Mouse (Mus musculus): ENCODE measurements around the gene Gosr1.
"Not testable (repeated sequence)": the region's sequence is repeated elsewhere in the genome, so short reads cannot be mapped to it uniquely, and the experiment has no call there.

Gene Gosr1

DNA sequence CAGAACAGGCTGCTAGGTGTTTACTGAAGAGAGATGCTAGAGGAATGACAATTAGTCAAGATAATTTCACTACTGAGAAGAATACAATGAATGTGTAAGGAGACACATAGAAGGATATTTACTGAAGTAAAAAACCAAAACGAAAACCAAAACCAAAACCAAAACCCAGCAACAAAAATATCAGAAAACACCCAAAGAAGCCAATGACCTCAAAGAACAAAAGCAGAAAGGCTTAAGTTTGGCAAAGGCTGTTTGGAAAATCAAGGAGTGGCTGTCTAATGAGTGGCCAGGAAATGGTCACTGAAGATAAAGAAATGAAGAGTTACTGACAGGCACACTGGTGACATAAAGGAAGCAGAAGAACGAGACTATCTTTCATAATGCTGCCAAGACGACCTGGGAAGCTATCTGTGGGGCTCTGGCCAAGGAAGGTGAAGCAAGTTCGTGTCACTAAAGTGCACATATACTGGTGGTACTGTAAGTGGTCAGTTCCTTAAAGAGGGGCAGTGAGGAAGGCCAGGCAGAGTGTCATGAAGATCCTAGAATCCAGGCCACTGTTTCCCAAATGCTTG is 27.5 kb downstream of the Gosr1 start:
- DNase-seq (ENCODE audit: low spot score in 2 of 2): no peak

DNA sequence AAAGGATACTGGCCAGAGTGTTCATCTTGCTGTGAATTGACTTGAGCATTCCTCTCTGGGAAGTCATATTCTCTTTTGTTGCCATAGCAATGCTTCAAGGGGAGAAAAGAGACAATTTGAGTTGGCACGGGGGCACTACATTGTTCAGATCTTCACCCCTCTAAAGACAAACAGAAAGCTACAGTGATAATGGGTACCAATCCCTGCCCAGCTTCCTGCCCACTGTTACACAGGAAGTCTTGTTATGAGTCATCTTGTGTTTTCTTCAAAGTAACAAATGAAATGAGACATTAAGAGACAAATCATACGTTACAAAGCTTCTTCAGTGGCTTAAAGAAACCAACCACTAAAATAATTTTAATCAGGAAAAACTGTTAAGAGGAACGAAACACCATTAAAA is 28.8 kb downstream of the Gosr1 start:
- DNase-seq (ENCODE audit: low spot score in 2 of 2): peak; percentile 10 to 16

- DNase-seq (ENCODE audit: low spot score in 2 of 2): no peak
Observed at GRCm38 (mm10) chr11:76730650-76731049, 32.7 kb downstream of the Gosr1 start.

DNA sequence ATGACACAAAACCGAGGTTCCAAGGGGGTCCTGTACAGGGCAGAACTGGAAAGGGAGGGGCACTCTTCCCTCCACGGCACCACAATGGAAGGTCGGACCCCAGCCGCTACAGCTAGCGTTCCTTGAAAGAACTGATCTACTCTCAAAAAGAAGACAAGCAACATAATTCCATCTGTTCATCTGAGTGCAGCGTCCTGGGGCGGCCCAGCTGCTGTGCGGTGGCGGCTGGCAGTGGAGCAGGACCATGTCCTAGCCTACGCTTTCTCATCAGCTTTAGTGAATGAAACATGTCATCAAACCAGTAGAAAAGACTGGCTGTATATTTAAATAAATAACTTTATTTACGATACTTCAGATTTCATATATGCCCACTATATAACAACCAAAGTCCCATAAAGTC is 35.3 kb downstream of the Gosr1 start:
- DNase-seq (ENCODE audit: low spot score in 2 of 2): no peak

DNA sequence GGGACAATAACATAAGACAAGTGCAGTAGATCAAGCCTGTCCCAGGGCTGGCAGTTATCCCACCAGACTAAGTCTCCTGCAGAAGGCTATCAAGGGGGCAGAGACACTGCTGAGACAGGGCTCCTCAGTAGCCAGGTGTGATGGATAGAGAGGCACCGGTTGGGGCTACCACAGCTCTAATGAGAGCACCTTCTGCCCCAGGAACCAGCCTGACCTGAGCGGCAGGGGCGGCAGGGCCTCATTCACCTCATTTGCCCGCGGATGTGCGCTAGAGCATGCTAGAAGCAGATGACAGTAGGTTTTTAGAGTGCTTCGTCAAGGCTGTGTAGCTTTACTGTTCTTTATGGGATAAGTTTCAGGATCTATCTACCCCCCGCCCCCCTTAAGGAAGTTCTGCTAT is 39.5 kb downstream of the Gosr1 start:
- no peak for DNase-seq (ENCODE audit: low spot score in 2 of 2)

DNA sequence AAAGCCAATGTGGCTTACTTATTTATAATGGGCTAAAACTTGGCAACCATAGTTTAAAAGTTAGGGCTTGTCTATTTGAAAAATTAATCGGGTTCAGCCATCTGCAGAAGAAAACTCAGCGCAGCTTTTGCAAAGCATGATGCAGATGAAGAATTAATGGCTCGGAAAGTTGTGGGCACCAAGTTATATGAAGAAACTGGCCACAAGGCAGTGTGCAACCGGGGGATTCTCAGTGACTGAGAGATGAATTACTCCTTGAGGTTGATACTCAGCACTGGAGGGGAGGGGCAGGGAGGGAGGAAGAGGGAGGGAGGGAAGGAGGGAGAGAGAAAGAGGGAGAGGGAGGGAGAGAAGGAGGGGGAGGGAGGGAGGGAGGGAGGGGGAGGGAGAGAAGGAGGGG is 46.4 kb downstream of the Gosr1 start:
- DNase-seq (ENCODE audit: low spot score in 2 of 2): no peak

GRCm38 (mm10) chr11:76709625-76710452 is 53.5 kb downstream of the Gosr1 start:
- peak in 1 of 2 experiments; percentile 4 for DNase-seq (ENCODE audit: low spot score in 2 of 2)

DNA sequence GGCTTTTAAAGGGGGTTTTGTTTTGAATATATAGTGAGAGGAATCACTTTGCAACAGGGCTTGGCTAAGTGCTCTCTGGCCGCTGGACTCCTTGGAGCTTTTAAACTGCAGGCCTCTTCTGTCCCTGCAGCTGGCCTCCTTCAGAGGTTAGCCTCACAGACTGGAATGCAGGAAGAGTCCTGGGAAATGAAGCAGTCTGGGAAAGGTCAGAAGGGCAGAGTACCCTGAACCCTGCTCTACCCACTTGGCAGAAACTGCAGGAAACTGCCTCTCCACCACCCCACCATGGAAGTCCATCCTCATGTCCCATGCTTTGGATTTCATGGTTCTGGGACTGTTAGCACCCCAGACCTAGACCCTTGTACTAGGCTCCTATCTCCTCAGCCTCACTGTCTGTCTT is 54.5 kb downstream of the Gosr1 start:
- DNase-seq (ENCODE audit: low spot score in 2 of 2): no peak

- DNase-seq (ENCODE audit: low spot score in 2 of 2): no peak
Observed at GRCm38 (mm10) chr11:76708066-76708465, 55.3 kb downstream of the Gosr1 start.

- DNase-seq (ENCODE audit: low spot score in 2 of 2): no peak
Observed at GRCm38 (mm10) chr11:76707656-76708055, 55.7 kb downstream of the Gosr1 start.

- DNase-seq (ENCODE audit: low spot score in 2 of 2): no peak
Observed at GRCm38 (mm10) chr11:76699626-76700025, 63.8 kb downstream of the Gosr1 start.

GRCm38 (mm10) chr11:76695810-76696209 is 67.6 kb downstream of the Gosr1 start:
- no peak for DNase-seq (ENCODE audit: low spot score in 2 of 2)

GRCm38 (mm10) chr11:76692096-76692495 is 71.3 kb downstream of the Gosr1 start:
- DNase-seq (ENCODE audit: low spot score in 2 of 2): no peak

DNA sequence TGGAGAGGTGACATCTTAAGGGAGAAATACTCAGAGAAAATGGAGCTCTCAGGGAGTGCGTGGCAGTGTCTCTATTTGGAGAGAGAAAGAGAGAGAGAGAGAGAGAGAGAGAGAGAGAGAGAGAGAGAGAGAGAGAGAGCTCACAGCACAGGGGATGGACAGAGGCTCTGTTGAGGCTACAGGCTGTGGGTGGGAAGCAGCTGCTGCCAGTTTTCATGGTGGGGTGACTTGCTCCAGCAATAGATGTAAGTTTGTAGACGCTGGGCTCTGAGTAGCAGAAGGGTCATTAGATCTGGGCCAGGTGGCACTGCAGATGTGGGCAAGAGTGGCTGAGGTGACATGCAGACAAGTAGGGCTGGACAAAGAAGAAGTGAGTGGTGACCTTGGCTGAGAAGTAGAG is 77.8 kb downstream of the Gosr1 start:
- no peak for DNase-seq (ENCODE audit: low spot score in 2 of 2)

GRCm38 (mm10) chr11:76679508-76679907 is 83.9 kb downstream of the Gosr1 start, which contains the start of gene Trarg1:
Gene Trarg1 (plus strand): TSS chr11:76679808.
- DNase-seq (ENCODE audit: low spot score in 2 of 2): not testable (repeated sequence)
